Mouse (Mus musculus): ENCODE measurements around the gene Xpc.
A peak's percentile ranks its signal among the peaks of the same experiment; 100 is the strongest.

Gene Xpc

DNA sequence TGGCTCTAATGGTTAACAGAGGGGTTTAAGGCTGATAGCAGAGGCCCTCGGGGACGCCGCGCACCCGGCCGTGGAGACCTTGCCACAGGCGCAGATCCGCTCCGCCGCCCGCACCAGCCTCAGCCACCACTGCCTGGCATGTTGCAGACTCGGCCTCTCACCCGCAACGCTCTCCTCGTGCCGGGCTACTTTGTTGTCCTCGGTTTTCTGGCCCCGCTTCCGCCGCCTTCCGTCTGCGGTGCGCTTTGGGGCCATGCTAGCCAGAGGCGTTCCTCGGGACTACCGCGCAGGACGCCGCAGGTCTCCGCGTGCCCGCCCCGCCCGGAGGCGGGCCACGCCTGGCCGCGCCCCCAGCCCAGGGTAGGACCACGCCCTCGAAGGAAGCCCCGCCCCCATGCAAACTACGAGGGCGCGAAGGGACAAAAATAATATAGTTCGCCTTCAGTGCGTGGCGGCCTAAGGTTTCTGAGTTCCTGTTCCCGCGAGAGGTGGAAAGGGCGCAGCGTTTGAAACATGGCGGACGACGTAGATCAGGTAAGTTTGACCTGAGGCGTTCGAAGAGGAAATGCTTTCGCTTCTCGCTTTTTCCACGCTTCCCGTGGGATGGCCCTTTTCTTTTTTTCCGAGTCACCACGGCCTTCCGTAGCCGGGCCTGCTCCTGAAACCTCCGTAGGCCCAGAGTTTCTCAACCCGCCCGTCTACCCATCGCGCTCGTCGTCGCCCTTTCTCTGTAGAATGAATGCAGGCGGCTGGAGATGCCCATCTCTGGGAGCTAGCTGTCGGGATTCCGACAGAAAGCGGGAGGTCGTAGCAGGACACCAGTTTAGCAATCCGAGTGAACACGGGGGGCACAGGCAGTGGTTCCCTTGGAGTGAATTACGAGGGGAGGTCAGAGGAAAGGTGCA, at the start of gene Xpc, which contains the start of gene Lsm3:
Gene Xpc, minus strand, starts transcription at position 344 of the 905 bp plus-strand sequence.
Gene Lsm3, plus strand, starts transcription at position 384 of the 905 bp plus-strand sequence.
- DNase-seq (ENCODE audit: low read depth): peak; percentile 99

DNA sequence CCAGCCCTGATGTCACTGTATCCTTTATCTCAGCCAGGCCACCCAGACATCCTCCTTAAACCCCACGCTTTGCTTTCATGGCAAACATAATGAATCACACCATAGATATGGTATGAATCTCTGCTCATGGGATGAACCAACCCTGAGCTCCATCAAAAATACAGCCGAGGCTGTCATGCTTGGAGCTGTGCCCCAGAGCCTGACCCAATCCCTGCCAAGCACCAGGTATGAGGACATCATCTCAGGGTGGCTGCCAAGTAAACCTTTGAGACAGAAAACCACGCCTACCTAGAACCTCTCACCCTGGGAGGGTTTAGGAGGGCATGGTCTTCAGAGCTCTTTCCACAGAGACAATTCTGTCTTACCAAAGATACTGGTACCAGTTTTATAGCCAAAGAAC, 47.3 kb upstream of the Xpc start:
- peak; percentile 65 for DNase-seq (ENCODE audit: low read depth)

DNA sequence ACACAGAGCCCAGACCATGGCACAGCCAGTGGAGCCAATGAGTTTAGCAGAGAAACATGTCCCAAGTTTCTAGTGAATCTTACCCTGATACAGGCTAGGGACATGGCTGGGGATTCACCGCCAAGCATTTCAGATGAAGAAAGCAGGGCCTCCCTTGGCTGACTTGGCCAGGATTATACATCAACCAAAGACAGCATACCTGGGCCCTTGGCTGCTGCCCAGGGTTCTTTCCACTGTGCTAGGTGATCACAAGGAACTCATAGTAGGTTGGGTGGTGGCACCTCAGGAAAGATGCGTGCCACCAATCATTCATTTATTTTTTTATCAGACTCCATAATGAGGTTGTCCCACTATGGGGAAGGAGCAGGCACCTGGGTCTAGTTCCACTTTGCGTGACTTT, 44.5 kb upstream of the Xpc start:
- no peak for DNase-seq (ENCODE audit: low read depth)

DNA sequence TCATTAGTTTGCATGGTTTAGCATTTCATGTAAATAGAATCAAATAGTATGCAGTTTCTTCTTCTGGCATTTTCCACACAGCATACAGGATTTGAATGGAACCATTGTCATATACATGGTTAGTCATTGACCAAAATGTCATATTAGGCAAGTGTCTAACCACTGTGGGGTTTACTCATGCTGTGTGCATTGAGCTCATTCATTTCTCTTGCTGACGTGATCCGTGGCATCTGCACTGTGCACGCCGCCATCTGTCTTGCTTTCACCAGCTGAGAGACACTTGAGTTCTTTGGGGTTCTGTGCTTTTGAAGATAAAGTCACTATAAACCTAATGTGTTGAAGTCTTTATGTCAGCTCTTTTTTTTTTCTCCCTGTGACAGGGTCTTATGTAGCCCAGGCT, 43.7 kb upstream of the Xpc start:
- peak; percentile 77 for DNase-seq (ENCODE audit: low read depth)

DNA sequence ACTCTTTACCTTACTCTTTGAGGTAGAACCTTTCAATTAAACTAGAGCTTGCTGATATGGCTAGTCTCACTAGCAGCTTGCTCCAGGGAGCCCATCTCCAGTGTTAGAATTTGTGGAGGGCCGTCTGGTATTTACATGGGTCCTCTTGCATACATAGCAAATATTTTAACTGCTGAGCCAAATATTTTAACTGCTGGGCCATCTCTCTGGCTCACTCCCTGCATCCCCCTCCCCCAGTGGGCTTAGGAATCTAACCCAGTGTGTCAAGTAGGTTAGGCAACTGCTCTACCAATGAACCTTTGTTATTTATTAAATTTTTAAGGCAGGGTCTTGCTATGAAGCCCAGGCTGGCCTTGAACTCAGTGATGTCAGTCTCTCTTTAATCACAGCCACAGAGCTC, 42.9 kb upstream of the Xpc start:
- no peak for DNase-seq (ENCODE audit: low read depth)

DNA sequence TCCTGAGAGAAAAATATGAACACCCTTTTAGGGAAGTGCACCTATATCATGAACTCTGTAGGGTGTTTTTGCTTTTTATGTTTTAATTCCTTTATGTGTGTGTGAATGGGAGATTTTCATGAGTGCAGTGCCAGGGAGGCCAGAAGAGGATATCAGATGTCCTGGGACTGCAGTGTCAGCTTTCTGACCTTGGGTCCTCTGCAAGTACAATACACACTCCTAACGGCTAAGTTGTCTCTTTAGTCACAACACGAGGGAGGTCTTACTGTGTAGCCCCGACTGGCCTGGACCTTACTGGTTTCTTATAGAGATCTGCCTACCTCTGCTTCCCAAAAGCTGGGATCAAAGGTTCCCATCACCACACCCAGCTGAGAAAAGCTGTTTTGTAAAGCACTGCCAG, 37.0 kb upstream of the Xpc start:
- no peak for DNase-seq (ENCODE audit: low read depth)

DNA sequence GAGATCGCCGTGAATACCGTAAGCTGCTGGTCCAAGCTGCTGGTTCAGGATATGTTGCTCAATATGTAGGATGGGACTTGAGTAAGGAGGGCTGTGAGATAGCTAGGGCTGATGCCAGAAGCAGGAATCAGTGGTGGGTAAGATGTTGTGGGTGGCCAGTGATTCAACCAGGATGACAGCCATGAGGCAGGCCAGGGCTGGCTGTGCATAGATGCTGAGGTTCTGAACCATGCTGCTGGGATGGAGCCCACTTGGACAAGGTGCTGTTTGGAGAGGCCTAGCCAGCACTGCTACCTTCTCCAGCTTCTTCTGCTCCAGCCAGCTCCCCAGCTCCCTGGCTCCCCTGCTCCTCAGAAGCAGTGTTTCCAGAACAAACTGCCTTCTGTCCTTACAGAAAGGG, 36.0 kb upstream of the Xpc start:
- peak; percentile 46 for DNase-seq (ENCODE audit: low read depth)

DNA sequence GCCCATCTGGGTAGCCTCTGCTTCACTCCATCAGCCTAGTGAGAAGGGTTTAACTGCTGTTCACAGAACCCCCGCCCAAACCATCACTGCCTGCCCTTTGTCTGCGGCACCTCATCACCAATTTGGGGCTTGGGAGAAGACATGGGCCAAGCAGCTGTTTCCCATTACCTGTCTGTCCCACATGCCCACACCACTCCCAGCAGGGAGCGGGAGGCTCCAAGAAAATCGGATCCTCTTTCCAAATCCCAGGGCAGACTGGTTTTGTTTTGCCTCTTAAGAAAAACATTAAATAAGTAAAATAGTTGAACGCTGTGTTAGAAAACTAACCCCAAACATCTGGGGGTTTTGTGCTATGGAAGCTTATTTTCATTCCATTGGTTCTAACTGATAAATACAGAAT, 33.9 kb upstream of the Xpc start:
- peak; percentile 85 for DNase-seq (ENCODE audit: low read depth)

DNA sequence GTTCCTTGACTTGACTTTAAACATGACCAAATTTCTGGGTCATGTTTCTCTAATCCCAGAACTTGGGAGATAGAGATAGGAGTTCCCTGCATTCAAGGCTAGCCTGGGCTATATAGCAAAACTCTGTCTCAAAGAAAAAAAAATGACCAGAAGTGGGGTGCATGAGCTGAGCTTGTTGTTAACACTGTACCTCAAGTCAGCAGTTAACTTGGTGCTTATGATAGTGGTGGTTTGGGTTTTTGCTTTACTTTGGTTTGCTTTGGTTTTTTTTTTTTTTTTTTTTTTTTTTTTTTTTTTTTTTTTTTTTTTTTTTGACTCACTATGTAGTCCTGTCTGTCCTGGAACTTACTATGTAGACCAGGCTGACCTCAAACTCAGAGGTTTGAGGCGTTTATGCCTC, 31.6 kb upstream of the Xpc start:
- DNase-seq (ENCODE audit: low read depth): no peak

DNA sequence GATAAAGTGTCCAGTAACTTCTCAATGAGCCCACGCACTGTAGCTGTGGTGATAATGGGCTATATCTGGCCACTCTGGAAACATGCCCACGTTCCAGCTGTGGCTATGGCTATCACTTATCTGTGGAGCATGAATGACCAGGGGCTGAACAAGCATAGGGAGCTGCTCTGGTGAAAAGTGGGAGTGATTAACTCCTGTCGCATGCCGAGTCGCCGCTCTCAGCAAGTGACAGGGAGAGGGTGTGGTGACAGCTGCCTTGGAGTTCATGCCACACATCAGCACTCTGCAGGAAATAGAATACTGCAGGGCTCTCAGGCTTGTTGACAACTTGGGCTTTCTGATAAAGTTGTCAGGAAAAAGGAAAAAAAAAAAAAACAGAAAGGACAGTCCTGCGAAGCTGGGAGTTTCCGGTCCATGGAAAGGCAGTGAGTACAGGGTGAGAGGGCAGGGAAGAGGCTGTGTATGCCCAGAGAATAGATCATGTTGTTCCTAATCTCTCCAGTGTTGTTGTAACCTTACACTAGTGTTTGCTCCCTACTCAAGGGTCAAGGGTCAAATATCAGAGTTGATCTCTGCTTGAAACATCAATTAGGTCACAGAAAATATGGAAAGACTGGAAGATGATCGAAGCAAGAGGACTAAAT, 30.7 kb upstream of the Xpc start:
- no peak for DNase-seq (ENCODE audit: low read depth)

DNA sequence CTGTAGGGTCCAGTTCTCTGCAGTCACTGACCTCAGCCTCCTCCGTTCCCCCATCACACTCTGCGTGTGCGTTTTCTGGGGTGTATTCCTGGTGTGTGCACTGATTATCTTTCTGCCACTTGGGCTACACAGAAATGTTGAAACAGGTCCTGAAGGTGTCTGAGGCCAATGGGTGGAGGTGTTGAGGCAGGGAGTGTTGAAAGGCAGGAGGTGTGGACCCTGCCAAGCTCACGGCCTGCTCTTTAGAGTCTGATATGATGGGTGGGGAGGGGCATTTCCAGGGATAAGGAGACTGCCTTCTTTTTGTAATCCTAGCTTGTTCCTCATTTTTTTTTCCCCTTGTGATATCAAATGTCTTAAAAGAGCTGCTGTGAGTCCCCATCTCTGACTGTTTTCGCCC, 27.4 kb upstream of the Xpc start:
- DNase-seq (ENCODE audit: low read depth): no peak

DNA sequence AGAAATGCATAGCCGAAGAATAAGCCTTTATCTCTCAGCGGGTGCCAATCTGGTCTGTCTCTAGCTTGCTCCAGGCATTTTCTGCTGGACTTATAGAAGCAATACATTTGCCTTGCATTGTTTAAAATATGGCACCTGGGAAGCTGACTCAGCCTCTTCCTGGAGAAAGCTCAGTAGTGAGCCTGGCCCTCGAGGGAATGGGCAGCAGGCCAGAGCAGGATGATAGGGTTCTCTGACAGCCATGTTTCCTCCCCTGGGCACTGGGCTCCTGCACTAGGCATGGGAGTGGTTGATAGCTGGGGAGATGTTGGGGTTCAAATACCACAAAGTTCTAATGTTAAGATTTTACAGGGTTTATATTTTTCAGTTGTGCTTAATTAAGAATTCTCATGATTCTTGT, 25.6 kb upstream of the Xpc start:
- DNase-seq (ENCODE audit: low read depth): peak; percentile 76

DNA sequence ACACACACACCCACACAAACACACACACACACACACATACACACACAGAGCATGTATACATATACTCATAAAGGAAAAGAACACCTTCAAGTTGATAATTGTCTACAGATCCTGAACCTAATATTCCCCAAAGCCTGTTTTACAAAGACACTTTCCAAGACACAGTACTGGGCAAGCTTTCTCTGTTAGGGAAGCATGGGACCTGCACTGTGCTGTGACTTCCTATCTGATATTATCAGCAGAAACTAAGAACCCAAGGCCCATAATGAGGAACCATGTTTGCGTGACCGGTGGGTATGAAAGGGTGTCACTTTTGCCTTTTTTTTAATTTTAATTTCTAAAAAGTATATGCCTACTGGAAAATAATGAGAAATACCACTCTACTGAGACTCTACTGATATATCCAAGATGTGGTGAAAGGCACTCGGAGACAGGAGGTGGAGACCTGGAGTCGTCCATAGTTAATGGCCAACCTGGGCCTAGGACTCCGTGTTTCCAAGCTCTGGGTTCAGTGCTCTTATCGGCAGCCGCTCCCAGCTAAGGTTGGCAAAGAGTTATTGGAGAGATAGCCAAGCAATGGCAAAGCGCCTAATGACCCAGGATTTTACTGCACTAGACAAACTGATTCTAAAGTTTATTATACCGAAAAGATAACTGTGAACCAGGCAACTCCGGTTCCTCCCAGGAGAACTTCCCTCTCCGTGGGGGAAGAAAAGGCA, 20.5 kb upstream of the Xpc start:
- no peak for DNase-seq (ENCODE audit: low read depth)

DNA sequence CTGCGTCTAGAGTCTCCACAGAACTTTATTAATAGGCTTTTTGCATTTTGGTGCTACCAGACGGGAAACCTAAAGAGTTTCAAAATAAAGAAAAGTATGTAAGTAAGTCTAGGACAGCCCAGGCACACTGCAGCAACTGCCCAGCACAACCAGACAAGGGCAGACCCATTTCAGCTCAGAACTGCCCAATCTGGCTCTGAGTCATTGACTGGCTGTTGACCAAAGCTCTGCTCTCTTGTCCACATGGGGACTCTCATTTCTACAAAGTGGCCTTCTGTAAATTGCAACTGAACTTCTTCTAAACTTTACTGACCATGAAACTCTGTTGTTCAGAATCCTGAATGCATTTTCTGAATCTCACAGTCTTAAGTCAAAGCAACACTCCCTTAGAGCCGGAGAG, 19.5 kb upstream of the Xpc start:
- peak; percentile 63 for DNase-seq (ENCODE audit: low read depth)

DNA sequence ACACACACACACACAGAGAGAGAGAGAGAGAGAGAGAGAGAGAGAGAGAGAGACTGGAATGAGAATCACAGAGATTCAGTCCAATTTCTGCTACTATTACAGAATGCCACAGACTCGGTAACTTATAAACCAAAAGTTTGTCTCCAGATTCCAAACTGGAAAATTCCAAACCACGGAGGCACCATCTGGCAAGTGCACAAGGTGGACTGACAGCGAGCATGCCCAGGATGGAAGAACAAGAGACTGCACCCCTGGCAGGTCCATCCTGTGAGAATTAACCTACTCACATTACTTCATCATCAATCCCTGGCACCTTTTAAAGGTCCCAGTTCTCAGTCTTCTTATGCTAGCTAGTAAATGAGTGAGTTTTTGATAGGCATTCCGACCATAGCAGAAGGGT, 18.6 kb upstream of the Xpc start:
- no peak for DNase-seq (ENCODE audit: low read depth)

DNA sequence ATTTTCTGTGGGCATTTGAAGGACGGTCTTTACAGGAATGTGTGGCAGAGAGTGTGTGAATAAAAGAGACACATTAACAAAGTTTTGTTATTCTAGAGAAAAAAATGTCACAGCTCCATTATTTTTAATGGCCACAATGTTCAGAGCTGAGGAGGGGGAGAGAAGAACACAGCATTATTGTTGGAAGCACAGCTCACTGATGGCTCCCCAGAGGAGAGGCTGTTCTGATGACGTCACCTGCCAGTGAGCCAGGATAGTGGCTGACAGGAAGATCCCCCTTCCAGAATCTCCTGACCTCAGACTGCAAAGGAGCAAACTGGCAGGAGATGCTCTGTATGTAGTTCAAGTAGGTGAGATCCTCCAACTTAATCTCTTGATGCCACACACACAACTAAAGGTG, 18.1 kb upstream of the Xpc start:
- peak; percentile 29 for DNase-seq (ENCODE audit: low read depth)

DNA sequence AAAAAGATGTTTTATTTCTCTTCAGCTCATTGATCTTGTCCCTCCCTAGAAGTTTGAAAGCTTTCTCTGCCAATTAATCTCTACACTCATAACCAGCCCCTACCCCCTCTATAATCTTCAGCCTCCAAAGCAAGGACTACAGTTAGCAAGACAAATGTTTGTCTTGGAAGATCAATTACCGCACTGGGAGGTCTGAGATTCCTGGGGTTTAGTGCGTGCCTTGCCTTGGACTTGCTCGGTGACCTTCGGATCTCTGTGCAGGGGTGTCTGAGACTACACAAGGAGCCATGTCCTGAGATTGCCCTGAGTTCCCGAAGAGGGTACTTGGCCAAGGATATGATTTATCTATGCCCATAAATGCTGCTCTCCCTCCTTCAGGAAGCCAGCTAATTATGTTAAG, 17.7 kb upstream of the Xpc start:
- no peak for DNase-seq (ENCODE audit: low read depth)

DNA sequence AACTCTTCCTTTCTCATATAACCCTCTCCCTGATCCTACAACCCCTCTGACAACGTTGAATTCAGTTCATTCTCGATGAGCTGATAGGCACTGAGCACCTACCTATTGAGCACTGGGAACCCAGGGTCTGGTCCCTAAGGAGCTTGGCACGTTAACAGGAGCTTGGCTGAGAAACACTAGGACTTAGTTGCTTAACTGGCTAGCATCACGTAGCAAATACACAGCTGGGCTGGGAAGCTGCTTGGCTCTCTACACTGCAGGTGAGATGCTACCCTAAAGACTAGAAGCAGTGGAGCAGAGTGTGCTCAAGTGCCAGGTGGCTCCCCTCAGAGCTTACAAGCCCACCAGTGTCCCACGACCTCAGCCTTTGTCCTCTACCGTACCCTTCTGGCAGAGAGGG, 17.0 kb upstream of the Xpc start:
- no peak for DNase-seq (ENCODE audit: low read depth)

DNA sequence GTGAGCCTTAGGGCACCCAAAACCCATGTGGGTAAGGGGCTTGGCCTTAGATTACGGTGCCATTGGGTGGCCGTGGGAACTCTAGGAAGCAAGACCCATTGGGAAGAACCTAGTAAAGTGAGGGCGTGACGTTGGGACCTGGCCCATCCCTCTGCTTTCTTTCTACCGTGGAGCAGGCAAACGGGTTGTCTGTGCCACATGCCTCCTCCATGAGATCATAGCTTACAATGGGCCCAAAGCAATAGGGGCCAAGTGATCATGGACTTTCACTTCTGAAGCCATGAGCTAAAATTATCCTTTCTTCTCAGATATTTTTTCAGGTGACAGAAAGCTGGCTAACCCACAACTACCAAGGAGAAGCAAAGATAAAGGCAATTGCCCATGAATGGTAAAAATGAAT, 15.6 kb upstream of the Xpc start:
- no peak for DNase-seq (ENCODE audit: low read depth)

DNA sequence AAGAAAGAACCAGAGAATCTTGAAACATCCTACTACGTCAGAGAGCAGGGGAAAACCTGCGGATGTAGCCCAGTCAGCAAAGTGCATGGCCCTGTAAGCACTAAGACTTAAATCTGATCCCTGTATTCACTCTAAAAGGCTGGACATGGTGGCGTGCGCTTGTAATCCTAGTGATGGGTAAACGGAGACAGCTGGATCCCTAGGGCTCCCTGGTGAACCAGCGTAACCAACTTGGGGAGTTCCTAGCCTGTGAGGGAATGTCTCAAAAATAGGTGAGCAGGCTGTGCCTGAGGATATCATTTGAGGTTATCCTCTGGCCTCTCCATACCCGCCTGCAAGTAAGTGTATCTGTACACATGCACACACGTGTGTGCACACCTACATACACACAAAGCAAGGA, 15.0 kb upstream of the Xpc start:
- no peak for DNase-seq (ENCODE audit: low read depth)

DNA sequence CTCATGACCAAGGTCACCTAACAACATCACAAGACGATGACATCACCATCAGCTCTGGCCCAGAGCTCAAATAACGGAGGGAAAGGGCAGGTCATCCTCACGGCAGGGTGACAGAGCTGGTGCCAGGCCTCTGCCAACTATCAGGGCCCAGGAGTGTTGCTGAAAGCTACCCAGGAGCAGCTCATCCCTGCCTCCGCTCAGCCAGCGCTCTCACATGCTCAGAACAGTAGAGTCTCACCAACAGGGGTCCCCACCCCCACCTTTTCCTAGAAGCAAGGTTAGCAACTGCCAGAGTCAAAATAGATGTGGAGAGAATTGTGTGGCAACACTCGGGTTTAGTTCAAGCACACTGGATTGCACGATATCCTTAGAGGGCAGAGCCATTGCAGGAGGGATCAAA, 12.6 kb upstream of the Xpc start:
- DNase-seq (ENCODE audit: low read depth): peak; percentile 28

DNA sequence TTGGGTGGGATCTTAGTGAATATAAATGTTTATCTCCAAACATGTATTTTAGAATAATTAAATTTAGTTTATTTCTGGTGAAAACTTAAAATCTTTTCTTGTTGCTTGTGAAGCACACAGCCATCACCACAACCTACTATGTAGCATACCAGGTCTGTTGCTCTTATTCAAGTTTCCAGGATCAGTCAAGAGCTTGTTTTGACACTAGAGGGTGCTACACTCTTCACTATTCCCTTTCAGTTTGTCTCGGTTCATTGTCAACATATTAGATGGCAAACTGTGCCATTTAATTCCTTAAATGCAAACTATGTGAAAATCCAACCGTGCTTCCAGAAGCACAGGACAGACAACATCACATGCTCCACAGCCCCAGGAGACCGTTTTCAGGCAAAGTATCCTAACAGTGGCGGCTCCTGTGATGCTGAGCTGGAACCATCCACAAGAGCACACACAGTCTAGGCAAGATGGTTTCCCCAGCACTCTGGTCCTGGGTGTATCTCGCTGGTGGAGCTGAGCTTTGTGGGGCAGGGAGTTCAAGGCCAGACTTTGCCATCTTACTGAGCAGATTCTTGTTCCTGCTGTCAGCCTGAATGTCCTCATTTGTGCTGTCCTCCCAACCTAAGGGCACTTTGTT, 11.7 kb upstream of the Xpc start:
- peak; percentile 85 for DNase-seq (ENCODE audit: low read depth)
